Mouse (Mus musculus) right cerebral cortex, postnatal 25 days (tissue): ENCODE measurements at regions not wholly inside any gene's neighbourhood (a gene's known extent, or its start where the extent isn't known, plus 50 kb on each side); places are given as distances from the start of the nearest gene placed in this dataset.
"Not testable (repeated sequence)": the region's sequence is repeated elsewhere in the genome, so short reads cannot be mapped to it uniquely, and the experiment has no call there.

Source experiments
- DNase-seq: peaks from one replicate; pipeline ENCODE4 v3.0.0; 2022

GRCm38 (mm10) chr4:153616938-153617337, 134.3 kb upstream of the Ajap1 start:
- no peak for DNase-seq

GRCm38 (mm10) chr4:153620871-153621270, 138.3 kb upstream of the Ajap1 start:
- DNase-seq: no peak

DNA sequence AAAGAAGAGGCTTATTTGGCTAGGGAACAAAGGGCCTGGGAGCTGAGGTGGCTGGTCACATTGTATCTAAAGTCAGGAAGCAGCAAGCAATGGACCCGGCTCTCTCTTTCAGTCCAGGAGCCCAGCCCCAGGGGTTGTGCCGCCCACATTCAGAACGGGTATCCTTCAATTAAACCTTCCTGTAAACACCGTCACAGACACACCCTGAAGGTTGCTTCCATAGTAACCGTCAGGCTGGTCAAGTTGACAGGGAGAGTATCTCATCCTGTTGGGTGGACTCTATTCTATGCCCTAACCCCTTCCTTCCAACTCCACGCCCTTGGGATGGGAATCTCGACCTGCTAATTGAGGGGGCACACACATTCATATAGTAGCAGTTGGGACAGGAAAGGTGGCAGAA, 148.6 kb upstream of the Ajap1 start:
- no peak for DNase-seq

DNA sequence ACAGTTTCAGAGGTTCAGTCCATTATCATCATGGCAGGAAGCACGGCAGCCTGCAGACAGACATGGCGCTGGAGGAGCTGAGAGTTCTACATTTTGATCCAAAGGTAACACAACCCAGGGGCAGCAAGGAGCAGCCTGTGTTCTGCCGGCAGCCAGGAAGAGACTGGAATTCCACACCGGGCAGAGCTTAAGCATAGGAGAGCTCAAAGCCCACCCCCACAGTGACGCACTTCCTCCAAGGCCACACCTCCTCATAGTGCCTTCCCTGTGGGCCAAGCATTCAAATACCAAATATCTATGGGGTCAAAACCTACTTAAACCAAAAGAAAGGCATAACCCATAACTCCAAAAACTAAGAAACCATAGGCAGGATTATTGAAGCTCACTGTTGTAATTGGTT, 149.4 kb upstream of the Ajap1 start:
- DNase-seq: no peak

GRCm38 (mm10) chr4:153632551-153632950, 149.9 kb upstream of the Ajap1 start:
- no peak for DNase-seq

- DNase-seq: no peak
Observed at GRCm38 (mm10) chr4:153633260-153633659, 150.6 kb upstream of the Ajap1 start.

DNA sequence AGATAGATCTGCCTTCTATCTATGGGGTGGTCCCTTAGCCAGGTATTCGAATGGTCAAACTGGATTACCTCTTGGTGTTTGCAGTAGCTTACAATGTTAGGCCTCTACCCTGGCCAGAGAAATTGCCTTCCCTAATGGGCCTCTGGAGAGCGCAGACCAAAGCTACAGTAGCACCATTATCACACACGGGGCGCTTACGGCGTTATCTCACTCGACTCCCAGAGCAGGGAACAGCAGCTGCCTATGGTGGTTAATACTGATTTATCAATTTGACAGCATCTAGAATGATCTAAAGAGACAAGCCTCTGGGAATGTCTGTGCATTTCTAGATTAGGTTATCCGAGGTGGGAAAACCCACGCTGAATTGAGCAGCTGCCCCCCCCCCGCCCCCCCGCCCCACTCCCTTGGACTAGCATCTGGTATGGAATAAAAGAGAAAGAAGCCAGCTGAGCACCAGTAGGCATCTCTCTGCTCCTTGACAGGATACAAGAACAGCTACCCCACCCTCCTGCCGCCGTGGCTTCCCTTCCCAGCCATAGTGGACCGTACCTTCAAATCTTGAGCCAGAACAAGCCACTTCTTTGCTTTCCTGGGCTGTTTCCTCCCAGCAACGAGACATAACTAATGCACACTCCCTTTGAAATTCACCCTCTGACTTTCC, 151.7 kb upstream of the Ajap1 start:
- no peak for DNase-seq

GRCm38 (mm10) chr4:153637989-153638388, 155.4 kb upstream of the Ajap1 start:
- DNase-seq: no peak

DNA sequence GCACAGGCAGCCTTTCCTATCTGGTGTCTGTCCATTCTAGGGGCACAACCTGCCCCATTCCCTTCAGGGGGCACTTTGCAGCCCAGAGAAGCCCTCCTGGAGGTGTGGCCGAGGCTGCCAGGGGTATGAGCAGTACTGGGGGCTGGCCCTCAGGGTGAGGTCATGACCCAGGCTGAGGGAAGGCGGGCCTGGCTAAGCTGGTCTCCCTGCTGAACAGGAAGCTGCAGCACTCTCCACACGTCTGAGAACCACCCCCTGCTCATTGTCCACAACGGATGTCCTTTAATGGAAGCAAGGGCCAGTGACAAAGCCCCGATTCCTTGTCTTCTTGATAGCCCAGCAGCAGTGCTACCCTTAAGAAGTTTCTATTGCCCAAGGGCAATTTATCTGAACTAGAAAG, 169.2 kb upstream of the Ajap1 start:
- DNase-seq: no peak

- DNase-seq: peak; percentile 54
Observed at GRCm38 (mm10) chr4:153652841-153653240, 170.2 kb upstream of the Ajap1 start.

GRCm38 (mm10) chr4:153662731-153663130, 180.1 kb upstream of the Ajap1 start:
- DNase-seq: no peak

GRCm38 (mm10) chr4:153666626-153667236, 184.1 kb upstream of the Ajap1 start:
- not testable (repeated sequence) for DNase-seq

DNA sequence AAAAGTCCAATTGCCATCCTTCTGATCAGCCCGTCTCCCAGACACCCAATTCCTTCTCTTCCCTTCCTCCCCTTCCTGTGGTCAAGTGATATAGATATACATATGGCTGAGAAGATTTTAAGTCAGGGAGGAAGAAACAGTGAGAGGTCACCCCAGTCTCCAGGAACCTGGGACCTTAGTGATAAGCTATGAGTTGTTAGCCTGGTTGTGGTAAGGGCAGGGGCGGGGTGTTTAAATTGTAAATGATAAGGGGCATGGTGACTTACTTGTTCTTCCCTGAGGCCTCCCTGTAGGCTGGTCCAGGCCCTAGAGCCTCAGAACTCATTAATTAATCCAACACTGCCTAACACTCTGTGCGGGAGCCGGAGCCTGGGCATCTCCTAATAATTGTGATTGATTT, 186.5 kb upstream of the Ajap1 start:
- DNase-seq: no peak

DNA sequence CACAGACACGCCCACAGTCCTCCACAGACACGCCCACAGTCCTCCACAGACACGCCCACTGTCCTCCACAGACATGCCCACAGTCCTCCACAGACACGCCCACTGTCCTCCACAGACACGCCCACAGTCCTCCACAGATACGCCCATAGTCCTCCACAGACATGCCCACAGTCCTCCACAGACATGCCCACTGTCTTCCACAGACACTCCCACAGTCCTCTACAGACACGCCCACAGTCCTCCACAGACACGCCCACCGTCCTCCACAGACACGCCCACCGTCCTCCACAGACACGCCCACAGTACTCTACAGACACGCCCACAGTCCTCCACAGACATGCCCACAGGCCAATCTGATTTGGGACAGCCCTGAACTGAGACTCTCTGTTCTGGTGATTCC, 187.6 kb upstream of the Ajap1 start:
- no peak for DNase-seq

GRCm38 (mm10) chr4:153675431-153675830, 192.8 kb upstream of the Ajap1 start:
- no peak for DNase-seq

DNA sequence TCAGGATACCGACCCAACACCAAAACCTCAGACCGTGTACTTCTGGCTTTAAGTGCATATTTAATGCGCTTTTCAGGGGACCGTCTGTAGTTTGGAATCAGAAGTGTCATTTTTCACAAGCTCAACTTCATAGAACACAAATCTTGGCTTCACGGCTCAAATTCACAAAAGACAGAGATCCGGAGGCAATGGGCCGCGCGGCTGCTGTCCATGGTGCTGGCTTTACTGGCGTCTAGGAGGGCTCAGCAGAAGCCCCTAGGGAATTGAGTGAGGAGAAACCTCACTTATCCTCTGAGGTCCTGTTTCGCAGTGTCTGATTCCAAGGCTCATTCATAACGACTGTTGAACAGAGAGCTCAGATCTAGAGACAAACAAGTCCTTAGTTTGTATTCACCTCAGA, 196.5 kb upstream of the Ajap1 start:
- DNase-seq: no peak

GRCm38 (mm10) chr4:153688441-153688840, 205.8 kb upstream of the Ajap1 start:
- no peak for DNase-seq

- DNase-seq: no peak
Observed at GRCm38 (mm10) chr4:153693881-153694280, 211.3 kb upstream of the Ajap1 start.

GRCm38 (mm10) chr4:153696426-153697040, 213.9 kb upstream of the Ajap1 start:
- DNase-seq: no peak

DNA sequence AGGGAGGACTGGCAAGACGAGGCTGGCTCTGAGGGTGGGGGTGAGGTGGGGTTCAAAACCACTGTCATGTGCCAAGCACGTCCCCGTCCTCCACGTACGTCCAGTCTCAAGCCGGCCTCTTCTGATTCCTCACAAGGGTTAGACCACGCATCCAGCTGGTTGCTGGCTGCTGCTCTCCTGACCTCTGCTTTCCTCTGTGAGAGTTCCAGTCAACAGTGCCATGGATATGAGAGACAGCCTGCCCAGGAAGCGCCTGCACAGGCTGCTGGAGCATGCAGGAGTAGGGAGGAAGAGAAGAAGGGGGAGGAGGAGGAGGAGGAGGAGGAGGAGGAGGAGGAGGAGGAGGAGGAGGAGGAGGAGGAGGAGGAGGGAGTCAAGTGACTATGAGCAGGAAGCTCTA, 224.6 kb upstream of the Ajap1 start:
- DNase-seq: no peak

- DNase-seq: no peak
Observed at GRCm38 (mm10) chr4:153714995-153715645, 232.5 kb upstream of the Ajap1 start.

- no peak for DNase-seq
Observed at GRCm38 (mm10) chr4:153717273-153717672, 234.7 kb upstream of the Ajap1 start.

DNA sequence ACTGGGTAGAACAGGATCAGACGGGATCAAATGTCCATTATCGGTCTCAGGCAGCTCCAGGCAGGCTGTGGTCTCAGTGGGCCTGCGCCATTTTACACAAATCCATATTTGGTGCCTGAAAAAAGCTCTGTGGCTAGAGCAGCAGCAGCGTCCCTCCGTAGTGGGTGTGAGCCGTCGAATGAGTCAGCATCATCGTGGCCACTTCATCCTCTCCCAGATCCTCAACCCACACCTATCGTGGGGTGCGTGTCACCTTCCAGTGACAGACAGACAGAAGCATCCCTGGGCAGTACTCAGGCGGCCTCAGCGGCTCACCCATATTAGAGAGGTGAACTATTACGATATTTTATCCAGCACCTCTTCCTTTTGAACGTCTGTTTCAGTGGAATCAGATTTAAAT, 233.0 kb upstream of the A430005L14Rik start:
- peak; percentile 40 for DNase-seq

DNA sequence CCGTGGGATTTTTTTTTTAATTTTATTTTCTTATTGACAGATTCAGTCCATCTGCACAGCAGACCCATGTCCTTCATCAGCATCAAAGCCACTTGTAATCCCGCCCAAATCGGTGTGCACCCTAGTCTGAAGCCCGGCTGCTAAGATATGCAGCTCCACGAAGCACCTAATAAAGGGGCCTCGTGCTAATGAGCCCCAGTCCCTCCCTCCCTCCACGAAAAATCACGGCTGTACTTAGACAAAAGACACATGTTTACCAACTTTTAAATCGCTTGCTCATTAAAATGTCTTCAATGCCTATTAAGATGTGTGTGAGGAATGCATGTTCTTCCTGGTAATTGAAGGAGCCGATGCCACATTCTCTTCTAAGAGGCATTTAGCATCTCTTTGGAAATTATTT, 229.8 kb upstream of the A430005L14Rik start:
- DNase-seq: no peak
